9 mouse cellular contexts compared by ENCODE assay signal in the genomic region with DNA sequence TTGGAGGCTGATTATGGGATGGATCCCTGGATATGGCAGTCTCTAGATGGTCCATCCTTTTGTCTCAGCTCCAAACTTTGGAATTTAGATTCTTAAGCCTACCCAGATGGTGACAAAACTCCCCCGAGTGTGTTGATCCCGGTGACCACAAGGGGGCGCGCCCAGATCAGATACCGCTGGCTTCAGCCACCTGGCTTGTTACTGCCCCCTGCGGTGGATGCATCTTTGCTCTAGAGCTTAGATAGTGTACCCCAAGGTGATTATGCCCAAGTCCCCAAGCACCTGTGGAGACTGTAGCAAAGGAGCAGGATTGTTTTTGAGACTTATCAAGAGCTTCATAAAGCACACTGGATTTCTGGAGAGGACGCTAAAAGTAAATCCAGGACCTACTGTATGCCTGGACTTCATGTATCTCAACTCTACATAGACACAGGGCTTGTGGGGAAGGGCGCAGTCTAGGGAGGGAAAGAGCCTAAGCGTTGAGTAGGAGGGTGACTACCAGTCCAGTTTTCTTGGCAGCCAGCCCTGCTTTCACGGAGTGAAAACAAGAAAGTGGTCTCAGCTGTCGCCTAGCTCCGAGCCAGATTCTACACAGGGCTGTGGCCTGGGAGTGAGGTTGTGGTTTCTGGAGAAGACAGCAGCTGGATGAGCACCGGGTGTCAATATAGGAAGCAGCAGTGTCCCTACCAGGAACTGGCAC. TPM values are rescaled to one million over a fixed set of nuclear protein-coding genes. Genes with fewer than 3 reads are reported as not detected.
DNase-seq lines count a peak whose midpoint lies in the region; TF ChIP-seq lines count a peak whose summit lies in the region.
"Had no signal": no experiment of that assay in that cellular context is flagged by ENCODE, and none has a peak within 500 bp of the region (broad histone marks: within the 10 kb centered on the region; RNA-seq: fewer than 3 reads in every experiment).

No protein-coding gene starts in this region.

- peak; percentile 70 to 100 (median 97) for TF ChIP-seq CTCF in MEL (IDR thresholded peaks at IDR 0.05 in 2 of 3, conservative IDR thresholded peaks at IDR 0.05 in 1 of 3; ENCODE audit: control insufficient read depth in 1 of 3, insufficient read depth in 1 of 3, low read depth in 2 of 3, low read length in 3 of 3, poor library complexity in 1 of 3, severe bottlenecking in 1 of 3)

- H3K27ac ChIP-seq in MEL (ENCODE audit: control insufficient read depth, low read depth, low read length) = no peak overlapping the region
- H3K27ac ChIP-seq: macrophage had no signal

- no peak for TF ChIP-seq POLR2A in MEL (IDR thresholded peaks at IDR 0.05; ENCODE audit: control insufficient read depth in 1 of 2, insufficient read depth in 1 of 2, low read depth in 1 of 2, low read length in 2 of 2, poor library complexity in 1 of 2)

- H3K79me2 ChIP-seq in MEL (ENCODE audit: control insufficient read depth, insufficient read depth, low read length, poor library complexity) = no peaks in the 10 kb centered on the region

- peak; percentile 91 for TF ChIP-seq RAD21 in MEL (IDR thresholded peaks at IDR 0.05; ENCODE audit: low read depth, low read length)

- no peak overlapping the region for H3K9ac ChIP-seq in MEL (ENCODE audit: control insufficient read depth, low read depth, low read length, poor library complexity, severe bottlenecking)

- intact Hi-C loops in heart, postnatal 25 days (cut with DNase I) = loop anchor here (1.0 to 5.0 kb wide), 2 partner anchors 198 to 382 kb away; no protein-coding TSS in a partner anchor

- peak; percentile 73 for DNase-seq in MEL (ENCODE audit: low read depth, low spot score)
- DNase-seq in c-Kit-negative CD71-positive TER-119-positive erythroid progenitor cells, embryonic 14.5 days (ENCODE audit: low read depth, low spot score) = peak; percentile 24
- DNase-seq in fibroblast of lung, adult 2 months (ENCODE audit: low read depth) = peak; percentile 27
- peak; percentile 31 for DNase-seq in heart, postnatal 25 days (ENCODE audit: low spot score)
- DNase-seq in layer of hippocampus, adult 8-10 months (ENCODE audit: low spot score in 2 of 2) = peak; percentile 40 to 82
- DNase-seq in lung, postnatal 25 days (ENCODE audit: low spot score) = peak; percentile 65
- DNase-seq in right cerebral cortex, postnatal 10 days (ENCODE audit: low spot score in 2 of 2) = peak; percentile 70 to 86
- peak; percentile 87 for DNase-seq in urinary bladder, postnatal 25 days (ENCODE audit: low spot score)

- peaks cover 8 to 12% of the 10 kb centered on the region in 2 experiments for H3K27me3 ChIP-seq in MEL (ENCODE audit: control insufficient read depth in 1 of 2, insufficient read depth in 2 of 2, low read length in 2 of 2)

- TF ChIP-seq EP300 in MEL (IDR thresholded peaks at IDR 0.05; ENCODE audit: low read depth in 1 of 2, low read length in 2 of 2) = no peak

- H3K9me3 ChIP-seq in MEL (replicated peaks; ENCODE audit: insufficient read depth, low read length) = no peaks in the 10 kb centered on the region

- no peaks in the 10 kb centered on the region for H3K4me1 ChIP-seq in MEL (ENCODE audit: control insufficient read depth in 1 of 2, insufficient read depth in 2 of 2, low read length in 2 of 2)

- H3K4me3 ChIP-seq in MEL (ENCODE audit: control insufficient read depth in 1 of 2, insufficient read depth in 1 of 2, low read depth in 2 of 2, low read length in 2 of 2) = no peak overlapping the region

- H3K36me3 ChIP-seq in MEL (ENCODE audit: control insufficient read depth in 1 of 2, insufficient read depth in 2 of 2, low read length in 2 of 2) = no peaks in the 10 kb centered on the region

TF ChIP-seq in MEL, 35 proteins besides CTCF, POLR2A, EP300 and RAD21:
- 0 out of 2 replicates have a peak, but pooled peaks have one; percentile 40 for TF ChIP-seq GATA1 (IDR thresholded peaks at IDR 0.05; ENCODE audit: low read depth, low read length)
- no peak for TF ChIP-seq CHD1 (IDR thresholded peaks at IDR 0.05; ENCODE audit: low read depth, low read length)
- no peak for TF ChIP-seq POLR2AphosphoS2 (IDR thresholded peaks at IDR 0.05; ENCODE audit: low read length)
- no peak for TF ChIP-seq RCOR1 (IDR thresholded peaks at IDR 0.05; ENCODE audit: low read depth, low read length)
- peak; percentile 89 for TF ChIP-seq ZC3H11A (IDR thresholded peaks at IDR 0.05; ENCODE audit: low read depth, low read length)
- no peak for TF ChIP-seq TCF12 (IDR thresholded peaks at IDR 0.05; ENCODE audit: low read depth, low read length)
- no peak for TF ChIP-seq E2F4 (IDR thresholded peaks at IDR 0.05; ENCODE audit: borderline replicate concordance, low read depth, low read length)
- peak; percentile 95 for TF ChIP-seq SMC3 (IDR thresholded peaks at IDR 0.05; ENCODE audit: low read depth, low read length)
- no peak for TF ChIP-seq ETS1 (IDR thresholded peaks at IDR 0.05; ENCODE audit: low read depth, low read length)
- no peak for TF ChIP-seq JUND (IDR thresholded peaks at IDR 0.05; ENCODE audit: low read depth, low read length)
- TF ChIP-seq ZNF384 (IDR thresholded peaks at IDR 0.05; ENCODE audit: low read depth, low read length) = no peak
- TF ChIP-seq ZKSCAN1 (IDR thresholded peaks at IDR 0.05; ENCODE audit: low read depth, low read length) = no peak
- no peak for TF ChIP-seq MYB (IDR thresholded peaks at IDR 0.05; ENCODE audit: low read depth, low read length)
- TF ChIP-seq TAL1 (IDR thresholded peaks at IDR 0.05; ENCODE audit: low read length) = no peak
- no peak for TF ChIP-seq ELF1 (IDR thresholded peaks at IDR 0.05; ENCODE audit: low read depth, low read length)
- no peak for TF ChIP-seq MAZ (IDR thresholded peaks at IDR 0.05; ENCODE audit: low read depth, low read length)
- no peak for TF ChIP-seq MEF2A (IDR thresholded peaks at IDR 0.05; ENCODE audit: extremely low read depth, insufficient replicate concordance, low read depth, low read length, poor library complexity, severe bottlenecking)
- no peak for TF ChIP-seq HCFC1 (IDR thresholded peaks at IDR 0.05; ENCODE audit: low read depth, low read length)

RNA-seq across cellular contexts. Expression of a gene that starts 24.6 kb away (rescaled TPM):
- not detected in 2 replicates for total RNA-seq in MEL (2012; rRNA removed)
- under 1 TPM in 1 of 2 experiments, not detected in 1; 0.19 TPM for polyA plus RNA-seq in MEL (2012; ENCODE audit: insufficient read depth in 1 of 2, insufficient read length in 2 of 2, low read depth in 1 of 2, low replicate concordance in 2 of 2, missing spikeins in 1 of 2)
- not detected for total RNA-seq in heart, postnatal 25 days (2021)
- 10 to 100 TPM; 10.4 to 11.6 (median 10.6) TPM for total RNA-seq in layer of hippocampus, adult 8-10 months (2022)
- polyA plus RNA-seq: macrophage had no signal

Comparison
In these comparisons a context has a peak if more than half of its experiments do, and no peak if none do; other contexts are left out.
1. DNase-seq: peak in every context shown above with its lines; median percentile 87 in urinary bladder, postnatal 25 days; 78 in right cerebral cortex, postnatal 10 days; 73 in MEL; 65 in lung, postnatal 25 days; 61 in layer of hippocampus, adult 8-10 months; 31 in heart, postnatal 25 days; 27 in fibroblast of lung, adult 2 months; 24 in c-Kit-negative CD71-positive TER-119-positive erythroid progenitor cells, embryonic 14.5 days.
2. RNA of a gene that starts 24.6 kb away (total RNA-seq): 10.4 to 11.6 TPM in layer of hippocampus, adult 8-10 months; not detected in MEL and not detected in heart, postnatal 25 days; every median in the first group is over 10 times any median in the second.